Mouse (Mus musculus) 3T3-L1 (cell line): ENCODE measurements around the gene Synpo2.

Experiments used
- DNase-seq: peaks from one replicate; pipeline ENCODE4 v3.0.0-alpha.2; 2015; ENCODE audit warnings: low read depth, low spot score

Synpo2 gene

DNA sequence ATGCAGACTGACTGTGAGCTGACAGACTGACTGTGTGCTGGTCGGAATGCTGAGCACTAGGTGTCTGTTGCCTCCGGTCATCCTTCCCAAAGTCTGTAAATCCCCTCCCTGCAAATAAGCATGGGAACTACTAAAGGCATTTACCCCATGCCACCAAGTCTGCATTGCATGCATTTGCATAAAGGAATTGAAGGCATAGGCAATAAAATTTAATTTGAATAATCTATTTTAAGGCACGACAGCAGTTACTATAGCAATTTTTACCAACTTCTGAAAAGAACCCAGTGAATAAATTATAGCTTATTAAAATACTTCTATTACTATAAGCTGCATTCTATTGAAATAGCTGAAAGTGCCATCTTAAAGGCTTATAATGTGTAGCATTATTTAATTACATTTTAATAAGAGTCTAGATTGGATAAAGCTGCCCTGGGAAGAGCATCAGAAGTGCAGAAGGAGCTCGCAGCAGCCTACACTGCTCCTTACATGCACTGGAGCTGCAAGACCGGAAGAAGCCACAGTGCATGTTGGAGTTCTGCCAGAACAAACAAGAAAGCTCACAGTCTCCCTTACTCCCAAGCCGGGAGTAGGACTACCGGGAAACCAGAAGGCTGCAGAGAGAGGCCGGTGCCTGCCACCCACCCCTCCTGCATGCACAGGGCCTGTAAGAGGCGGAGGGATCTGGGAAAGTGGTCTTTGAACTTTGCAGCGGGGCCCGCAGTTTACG is 142.9 kb downstream of the Synpo2 start:
- DNase-seq, result no peak

DNA sequence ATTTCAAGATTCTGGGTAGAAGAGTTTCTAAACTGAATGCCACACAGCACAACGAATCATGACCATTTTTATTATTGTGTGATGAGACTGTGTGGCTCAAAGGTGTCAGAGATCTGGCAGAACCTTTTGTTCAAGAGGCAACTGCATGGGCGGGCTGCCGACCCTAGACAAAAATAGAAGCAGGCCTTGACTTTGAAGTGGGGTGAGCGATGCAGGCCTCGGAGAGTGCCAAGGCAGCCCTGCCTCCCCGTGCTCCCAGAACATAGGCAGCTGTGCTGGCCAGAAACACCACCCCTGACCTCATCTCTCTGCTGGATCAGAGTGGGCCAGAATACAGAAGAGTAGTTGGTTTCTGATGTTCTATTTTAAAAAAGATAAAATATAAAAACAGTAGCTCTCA is 143.5 kb downstream of the Synpo2 start:
- no peak for DNase-seq

DNA sequence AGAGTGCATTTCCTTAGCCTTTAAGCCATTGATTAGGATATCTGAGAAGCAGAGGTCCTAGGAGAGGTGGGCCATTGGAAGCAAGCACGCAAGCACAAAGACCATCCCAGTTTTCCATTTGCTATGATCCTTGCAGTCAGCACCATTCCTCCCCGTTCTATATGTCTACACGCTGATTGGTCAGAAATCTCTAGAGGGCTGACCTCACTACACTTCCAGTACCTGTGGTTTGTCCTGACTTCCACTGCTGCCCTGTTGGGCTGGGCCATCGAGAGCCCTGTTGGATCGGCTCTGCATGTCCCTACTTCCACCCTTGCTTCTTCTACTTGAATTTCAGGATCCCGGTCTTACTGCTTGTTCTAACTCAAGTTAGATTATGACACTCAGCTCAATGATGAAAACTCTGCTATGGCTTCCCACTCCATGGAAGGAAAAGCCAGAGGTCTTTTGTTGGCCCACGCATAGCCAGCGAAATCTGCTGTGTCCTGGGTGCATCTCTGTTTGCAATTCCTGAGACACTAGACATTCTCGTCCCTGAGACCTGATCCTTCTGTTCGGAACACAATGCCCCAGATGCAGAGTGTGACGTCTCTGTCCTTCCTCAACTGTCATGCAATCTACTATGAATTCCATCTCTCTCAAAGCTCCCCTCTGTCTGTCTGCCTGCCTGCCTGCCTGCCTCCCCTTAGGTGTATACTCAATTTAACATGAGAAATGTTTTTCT is 146.5 kb downstream of the Synpo2 start:
- DNase-seq, result no peak

DNA sequence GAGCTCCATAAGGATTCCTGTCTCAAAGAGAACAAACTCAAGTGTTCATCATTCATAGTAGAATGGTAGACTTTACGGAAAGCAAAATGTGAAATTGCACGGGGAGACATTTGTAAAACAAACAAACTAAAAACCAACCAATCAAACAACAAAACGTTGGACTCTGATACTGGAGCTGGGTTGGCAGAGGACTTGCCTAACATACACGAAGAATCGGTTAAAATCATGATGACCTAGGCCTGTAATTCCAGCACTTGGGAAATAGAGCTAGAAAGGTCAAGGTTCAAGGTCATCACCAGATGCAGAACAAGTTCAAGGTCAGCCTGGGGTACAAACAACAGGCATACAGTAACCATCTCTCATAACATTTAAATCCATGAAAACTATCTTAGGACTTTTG is 147.7 kb downstream of the Synpo2 start:
- DNase-seq, result no peak

DNA sequence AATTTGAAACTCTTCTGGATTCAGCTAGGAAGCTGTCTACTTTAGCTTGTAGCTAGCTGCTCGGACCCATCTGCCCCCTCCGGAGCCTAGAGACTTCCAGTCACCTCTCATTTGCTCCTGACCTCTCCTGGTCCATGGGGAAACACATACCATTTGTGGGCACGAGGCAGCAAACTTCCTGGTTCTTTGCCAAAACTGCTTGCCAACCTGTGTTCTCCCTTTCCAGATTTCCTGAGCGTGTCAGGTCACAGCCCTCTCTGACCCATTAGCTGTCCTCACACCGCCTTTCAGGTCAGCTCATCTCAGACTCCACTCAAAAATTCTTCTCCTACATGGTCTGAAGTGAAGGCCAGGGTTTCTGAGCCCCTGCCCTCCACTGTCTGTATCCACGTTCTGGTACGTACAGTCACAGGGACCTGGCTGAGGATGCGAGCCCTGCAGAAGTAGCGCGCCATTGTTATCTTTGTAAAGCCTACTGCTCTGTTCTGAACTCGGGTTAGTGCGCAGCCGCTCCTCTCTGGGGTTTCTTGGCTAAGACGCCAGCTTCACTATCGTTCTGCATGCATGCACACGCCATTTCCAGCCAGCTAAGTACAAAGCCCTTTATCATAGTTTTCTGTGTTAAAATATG is 150.0 kb downstream of the Synpo2 start:
- no peak for DNase-seq

DNA sequence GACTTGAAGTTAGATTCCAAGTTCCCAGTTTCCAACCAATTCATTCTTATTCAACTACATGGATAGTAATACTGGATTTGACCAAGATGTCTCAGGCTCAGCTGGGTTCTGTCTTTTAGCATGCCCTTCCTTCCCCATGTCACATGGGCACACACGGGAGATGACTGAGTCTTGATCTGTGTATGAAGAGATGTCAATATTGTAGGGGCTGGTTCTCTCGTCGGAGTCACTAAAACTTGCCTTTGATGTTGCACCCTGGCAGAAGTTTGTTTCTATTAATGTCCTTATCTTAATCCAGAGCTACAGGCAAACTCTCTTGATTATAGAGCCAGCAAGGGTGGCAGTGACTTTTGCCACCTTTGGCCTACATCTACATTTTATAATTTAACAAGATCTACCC is 154.3 kb downstream of the Synpo2 start:
- no peak for DNase-seq

DNA sequence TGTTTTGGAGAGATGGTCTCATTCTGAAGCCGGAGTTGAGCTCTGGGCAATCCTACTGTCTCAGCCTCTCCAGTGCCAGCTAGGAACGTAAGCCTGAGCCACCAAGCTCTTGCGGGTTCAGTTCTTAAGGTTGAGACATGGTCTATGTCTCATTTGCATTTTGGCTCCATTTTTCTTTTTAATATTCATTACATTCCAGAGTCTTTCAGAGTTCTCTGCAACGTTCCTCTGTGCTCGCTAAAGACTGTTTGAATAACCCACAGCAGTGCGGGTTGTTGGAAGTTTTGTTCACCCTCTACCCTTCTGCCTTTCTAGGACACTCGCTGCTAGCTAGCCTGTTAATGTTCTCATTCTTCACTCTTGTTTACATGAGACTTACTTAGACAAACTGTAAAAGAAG is 155.0 kb downstream of the Synpo2 start:
- DNase-seq, result no peak

DNA sequence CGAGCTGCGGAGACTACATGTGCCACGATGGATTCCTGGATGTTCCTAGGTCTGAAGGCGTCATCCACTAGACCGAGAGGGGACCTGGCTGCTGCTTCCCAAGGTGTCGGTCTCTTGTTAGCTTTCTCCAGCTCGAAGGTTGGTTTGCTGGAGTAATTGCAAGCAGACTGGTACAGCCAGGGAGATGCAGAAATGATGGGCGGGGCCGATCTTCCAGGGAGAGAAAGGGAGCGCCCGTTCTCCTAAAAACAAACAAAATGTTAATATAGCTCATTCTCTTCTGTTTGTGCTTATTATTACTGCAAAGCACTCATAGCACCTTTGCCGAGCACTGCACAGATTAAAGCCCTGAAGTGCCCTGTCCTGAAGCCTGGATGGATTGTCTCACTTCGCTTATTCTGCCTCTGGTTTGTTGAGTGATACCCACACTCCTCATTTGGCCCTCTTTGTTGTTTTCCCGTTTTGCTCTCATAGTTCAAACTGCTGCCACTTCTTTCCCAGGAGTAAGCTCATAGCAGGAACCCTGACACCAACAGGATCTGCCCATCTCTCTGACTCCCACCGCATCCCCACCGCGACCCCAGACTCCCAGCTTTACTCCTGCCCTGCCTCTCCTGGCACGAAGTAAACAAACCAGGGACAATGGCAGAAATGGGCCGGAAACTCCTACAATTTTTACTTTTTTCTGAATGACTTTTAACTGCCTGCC is 155.8 kb downstream of the Synpo2 start:
- no peak for DNase-seq

DNA sequence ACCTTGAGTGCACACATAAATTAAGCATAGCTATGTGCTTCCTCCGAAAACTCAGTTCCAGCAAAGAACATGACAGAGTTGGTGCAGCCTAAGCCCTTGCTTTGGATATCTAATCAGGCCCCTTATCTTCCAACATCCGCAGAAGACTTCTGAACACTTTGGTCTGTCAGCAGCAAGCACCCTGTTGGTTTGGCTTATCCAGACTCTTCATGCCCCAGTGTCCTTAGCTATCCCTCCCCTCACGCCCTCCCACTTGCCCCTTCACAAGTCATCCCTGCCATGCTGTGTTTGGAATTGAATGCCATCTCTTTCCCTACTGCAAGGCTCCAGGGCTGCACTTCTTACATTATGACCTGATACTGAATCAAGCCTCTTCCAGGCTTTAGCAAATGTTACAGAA is 160.2 kb downstream of the Synpo2 start:
- DNase-seq, result no peak

DNA sequence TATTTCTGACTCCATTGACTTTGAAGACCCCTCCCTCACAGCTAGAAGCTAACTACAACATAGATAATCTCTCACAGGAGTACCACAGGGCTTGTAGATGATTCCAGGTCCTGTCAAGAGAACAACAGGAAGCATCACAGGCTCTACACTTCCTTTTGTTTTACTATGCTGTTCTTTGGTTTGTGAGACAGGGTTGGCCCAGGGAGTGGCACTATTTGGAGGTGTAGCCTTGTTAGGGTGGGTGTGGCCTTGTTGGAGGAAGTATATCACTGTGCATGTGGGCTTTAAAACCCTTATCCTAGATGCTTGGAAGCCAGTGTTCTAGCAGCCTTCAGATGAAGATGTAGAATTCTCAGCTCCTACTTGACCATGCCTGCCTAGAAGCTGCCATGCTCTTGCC is 160.9 kb downstream of the Synpo2 start:
- DNase-seq, result no peak

DNA sequence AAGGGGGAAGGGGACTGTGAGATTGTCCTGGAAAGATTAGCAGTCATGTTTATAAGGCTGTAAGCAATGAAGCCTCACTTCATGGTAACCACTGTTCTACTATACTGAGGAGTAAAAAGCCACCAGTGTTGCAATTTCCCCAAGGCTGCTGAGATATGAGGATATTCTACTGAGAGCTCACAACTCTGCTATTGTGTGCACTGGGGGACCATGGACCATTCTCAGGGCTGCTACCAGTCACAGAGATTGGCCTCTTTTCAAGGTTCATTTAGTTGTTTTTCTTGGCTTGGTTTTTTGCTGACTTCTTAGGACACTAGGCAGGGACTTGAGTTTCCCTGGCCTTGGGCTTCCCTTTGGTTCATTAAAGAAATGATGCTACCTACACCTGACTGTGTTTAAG is 162.6 kb downstream of the Synpo2 start:
- no peak for DNase-seq

DNA sequence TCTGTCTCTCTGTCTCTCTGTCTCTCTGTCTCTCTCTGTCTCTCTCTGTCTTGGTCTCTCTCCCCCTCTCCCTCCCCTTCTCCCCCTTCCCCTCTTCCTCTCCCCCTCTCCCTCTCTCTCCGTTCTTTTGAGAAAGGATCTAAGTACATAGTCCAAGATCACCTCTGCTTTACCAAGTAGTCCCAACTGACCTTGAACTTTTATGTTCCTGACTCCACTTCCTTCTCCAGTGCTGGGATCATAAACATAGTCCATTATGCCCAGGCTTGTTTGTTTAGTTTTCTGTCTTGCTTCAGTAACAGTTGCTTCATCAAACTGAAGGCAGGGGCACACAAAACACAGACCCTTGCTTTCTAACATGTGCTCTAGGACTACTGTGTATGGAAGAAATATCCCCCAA is 163.5 kb downstream of the Synpo2 start:
- no peak for DNase-seq

DNA sequence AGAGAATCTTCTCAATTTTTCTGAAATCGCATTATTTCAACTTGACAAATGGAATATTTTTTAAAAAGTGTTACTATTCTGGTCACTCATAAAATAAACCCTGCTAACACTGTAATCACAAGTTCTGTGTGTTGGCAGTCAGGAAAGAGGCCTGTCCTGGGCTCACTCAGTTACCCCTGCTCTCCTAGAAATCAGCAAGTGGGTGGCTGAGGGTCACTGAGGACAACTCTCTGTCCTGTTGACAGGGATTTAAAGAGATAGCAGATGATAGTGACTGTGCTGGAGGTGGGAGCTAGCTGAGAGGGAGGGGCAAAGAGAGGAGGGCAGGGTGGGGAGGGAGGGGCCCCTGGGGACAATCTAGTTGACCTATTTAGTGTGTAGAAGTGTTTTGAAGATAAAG is 165.0 kb downstream of the Synpo2 start:
- no peak for DNase-seq

DNA sequence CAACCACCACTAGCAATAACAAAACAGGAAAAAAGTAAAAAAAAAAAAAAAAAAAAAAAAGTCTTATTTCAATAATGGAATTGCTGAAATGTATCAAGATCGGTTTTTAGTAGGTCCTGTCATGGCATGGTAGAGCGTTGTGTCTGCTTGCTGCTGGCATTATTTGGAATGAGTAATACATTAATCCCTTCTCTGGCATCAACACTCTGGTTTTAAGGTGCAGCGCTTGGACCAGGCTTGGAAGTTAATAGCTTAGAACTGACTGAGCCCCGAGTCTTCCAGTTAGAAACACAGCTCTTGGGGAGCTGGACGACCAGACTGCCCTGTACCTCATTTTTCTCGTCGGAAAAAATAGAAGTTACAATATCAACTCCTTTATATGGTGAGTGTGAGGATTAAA is 169.1 kb downstream of the Synpo2 start:
- no peak for DNase-seq

DNA sequence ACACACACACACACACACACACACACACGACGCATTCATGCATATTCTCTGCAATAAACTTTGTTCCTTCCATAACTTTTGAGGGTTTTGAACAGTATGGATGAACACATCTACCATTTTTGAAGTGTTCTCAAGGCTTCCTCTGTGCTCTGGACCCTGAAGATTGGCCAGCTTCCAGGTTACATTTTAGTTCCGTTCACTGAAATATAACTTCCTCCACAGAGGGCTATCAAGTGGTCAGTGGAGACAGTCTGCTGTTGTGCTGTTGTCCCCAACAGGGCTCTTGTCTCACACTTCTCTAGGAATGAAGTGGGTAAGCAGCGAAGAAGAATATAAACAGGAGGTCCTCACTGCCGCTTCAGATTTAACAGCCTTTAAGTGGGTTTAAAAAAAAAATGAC is 170.5 kb downstream of the Synpo2 start:
- no peak for DNase-seq

DNA sequence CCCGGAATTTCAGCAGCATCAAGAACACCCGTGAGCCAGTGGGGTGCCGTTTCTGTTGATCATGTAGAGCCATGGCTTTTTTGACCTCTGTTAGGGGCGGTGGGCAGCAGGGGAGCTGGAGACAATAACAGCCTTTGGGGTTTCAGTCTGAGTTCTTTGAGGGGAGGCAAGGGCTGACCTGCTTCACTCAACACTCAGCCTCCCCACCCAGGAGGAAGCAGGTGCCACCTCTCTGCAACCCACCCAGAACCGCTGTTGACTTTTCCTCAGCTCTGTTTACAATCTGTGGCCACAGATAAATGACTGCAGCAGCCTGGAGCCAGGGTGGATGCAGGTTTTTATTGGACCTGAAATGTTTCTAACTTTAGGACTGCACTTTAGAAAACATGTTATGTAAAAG is 171.8 kb downstream of the Synpo2 start:
- DNase-seq, result no peak

DNA sequence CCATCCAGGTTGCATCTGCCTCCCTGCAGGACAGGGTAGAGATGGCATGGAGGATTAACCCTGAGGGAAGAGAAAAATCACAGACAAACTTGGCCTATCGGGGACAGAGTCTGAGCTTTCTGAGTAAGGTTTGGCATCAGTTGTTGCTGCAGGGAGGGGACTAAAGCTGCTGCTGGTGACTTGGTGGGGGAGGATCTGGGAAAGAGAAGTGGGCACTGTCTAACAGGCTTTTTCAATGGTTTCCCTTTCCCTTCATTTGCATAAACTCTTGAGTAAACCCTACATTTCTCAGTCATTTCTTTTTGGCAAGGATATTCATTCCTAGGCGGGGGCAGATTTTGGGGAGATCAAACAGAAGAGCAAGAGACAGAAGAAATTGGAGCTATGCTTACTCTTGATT is 174.0 kb downstream of the Synpo2 start:
- no peak for DNase-seq

DNA sequence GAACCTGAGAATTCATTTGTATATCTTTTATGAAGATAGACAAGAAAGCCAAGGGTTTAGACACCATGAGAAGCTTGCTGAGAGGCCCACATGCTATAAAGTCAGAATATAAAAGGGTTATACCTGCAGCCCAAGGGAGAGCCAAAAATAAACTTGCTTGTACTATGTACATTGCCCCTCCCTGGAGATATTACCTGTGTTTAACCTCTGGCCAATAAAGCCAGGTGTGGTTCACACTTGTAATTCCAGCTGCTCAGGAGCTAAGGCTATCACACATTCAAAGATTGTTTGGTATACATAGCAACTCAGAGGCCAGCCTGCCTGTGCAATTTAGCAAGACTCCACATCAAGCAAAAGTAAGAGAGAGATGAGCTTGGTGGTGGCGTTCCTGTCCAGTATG is 177.1 kb downstream of the Synpo2 start:
- DNase-seq, result no peak

DNA sequence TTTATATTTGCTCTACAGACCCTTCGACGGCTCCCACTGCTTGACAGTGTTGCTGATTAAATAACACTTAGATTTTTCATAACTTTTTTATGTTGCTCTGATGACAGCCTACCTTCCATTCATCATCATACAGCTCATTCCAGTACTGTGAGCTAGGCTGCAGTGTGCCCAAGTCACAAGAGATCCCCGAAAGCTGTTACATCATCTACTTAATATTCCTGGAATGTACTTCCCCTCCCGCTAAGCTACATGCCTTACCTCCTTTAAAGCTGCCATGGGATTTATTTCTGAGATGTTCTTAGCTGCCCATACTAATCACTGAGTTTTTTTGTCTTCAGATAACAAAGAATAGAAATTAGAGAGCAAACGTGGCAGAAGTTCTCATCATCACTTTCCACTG is 181.8 kb downstream of the Synpo2 start:
- DNase-seq, result peak; percentile 83

DNA sequence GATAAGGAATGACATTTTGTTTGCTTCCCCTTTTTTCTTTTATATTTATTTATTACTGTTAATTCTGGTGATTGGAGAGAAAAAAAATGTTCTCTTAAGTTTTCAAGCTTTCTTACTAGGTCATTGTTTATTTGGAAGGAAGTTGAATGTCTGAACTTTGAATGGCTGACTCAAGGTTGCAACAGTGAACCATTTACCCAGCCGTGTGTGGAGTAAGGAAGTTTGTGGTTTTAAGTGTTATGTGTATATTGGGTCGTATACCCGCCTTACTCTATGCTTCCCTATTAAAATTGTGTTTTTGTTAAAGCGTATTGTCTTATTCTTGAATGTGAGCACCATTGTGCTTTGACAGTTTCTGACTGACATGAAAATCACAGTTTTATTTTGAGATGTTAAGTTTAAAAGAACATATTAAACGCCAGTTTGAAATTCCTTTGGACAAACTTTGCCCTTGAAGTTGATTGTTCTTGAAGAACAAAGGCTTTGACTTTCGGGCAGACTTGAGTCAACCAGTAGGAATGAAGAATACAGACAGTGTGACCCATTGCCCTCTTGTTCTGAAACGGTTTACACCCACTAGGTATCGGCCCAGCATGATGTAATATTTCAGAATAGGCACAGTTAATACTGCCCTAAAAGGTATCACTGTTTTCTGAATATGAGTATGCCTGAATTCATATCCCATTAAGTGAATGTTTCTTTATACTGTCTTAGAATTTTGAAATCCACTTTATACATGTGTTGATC is 182.6 kb downstream of the Synpo2 start:
- DNase-seq, result peak; percentile 65

DNA sequence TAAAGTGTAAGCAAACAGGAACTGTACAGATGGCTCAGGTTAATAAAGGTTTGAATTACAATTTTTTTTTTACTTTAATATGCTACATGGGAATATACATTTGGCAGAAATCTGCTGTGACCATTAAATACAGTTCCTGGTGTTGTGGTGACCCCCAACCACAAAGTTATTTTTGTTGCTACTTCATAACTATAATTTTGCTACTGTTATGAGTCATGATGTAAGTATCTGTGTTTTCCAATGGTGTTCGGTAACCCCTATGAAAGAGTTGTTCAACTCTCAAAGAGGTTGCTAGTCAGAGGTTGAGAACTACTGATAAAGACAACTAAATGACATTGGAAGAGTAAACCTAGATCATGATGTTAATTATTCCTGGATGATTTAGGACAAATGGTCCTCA is 193.6 kb downstream of the Synpo2 start:
- peak; percentile 37 for DNase-seq

DNA sequence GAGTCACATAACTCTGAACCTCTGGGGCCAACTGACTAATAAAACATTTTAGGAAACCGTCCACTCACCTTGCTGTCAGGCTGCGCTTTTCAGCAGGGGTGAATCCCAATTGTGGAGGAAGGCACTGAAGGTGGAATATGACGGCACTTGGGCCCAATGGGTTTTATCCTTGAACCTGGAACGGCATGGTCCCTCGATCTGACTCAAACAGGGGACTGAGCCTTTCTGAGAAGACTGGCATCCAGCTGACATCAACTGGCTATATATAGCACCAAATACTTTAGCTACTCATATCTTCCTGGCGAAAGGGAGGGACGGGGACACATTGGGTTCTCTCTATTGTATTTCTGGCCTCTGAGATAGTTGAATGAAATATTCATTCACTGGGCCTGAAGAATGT is 201.2 kb downstream of the Synpo2 start, which contains the start of gene Myoz2:
TSS of gene Myoz2 (minus strand) at position 264 of the 400 bp plus-strand sequence.
- DNase-seq, result no peak
